Mouse (Mus musculus) right cerebral cortex, postnatal 36 days (tissue): Measurements from ENCODE around the gene Nr1h4.

ENCODE experiments used
- DNase-seq, 2 experiments: peaks; one replicate each; pipeline ENCODE4 v3.0.0; 2022; ENCODE audit warnings: low spot score in 2 of 2, mixed read lengths in 1 of 2

The Nr1h4 gene

DNA sequence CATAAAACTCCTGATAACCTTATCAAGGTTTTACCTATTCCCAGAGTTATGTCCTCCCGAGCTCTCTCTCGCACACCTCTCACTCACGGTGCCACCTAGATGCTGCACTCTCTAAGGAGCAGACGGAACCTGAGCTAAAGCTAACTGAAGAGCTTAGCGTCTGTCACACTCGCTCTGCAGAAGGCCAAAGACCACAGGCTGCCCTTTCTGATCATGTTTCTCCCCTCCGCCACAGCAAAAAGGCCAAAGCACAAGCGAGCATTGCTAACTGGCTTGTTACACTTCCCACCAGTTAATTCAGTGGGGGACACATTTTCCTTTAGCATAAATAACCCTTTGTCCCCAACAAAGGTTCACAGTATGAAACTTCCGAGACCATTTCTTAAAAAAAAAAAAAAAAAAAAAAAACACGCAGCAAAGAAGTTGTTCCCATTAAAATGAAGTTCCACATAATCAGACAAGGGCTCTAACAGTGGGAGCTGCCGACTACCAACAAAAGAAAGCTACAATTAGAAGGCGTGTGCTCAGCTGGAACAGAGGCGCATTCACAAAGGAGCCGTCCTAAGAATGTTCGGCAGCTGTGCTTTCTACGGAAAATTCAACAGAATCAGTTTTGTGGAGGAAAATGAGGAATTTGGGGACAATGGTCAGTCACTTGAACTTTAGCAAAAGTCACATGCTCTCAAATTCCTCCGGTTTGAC is 98.7 kb downstream of the Nr1h4 start:
- no peak for DNase-seq

DNA sequence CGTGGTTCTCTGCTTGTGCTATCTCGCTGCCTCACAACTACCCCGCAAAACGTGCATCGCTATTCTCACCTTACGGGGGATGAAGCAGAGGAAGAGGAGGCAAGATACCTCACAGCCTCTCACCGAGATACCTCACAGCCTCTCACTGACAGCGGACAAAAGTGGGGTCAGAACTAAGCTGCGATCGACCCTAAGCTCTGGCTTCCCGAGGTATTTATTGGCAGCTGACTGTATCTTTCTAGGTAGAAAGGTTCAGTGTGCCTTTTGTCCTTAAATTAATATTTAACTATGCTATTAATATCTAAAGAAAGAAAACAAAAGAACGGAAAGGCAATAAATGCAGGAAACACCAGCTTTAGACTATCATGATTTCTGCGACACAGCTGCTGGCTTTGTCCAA is 100.6 kb downstream of the Nr1h4 start:
- DNase-seq = no peak

DNA sequence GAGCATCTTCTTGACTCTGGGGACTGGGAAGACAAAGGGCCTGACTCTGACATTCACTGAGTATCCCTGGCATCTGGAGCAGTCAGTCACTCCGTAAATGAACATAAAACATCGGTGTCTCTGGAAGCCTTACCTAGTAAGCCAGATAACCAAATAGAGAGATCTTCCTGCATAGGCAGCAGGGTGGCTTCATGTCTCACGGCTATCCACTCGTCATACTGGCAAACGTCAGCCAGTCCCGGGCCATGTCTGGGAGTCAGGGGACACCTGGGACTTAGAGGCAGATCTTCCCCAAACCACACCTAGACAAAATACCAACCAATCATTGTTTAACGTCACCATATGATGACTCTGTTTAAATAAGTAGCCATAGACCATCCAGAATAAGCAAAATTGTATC is 102.6 kb downstream of the Nr1h4 start:
- DNase-seq = no peak

DNA sequence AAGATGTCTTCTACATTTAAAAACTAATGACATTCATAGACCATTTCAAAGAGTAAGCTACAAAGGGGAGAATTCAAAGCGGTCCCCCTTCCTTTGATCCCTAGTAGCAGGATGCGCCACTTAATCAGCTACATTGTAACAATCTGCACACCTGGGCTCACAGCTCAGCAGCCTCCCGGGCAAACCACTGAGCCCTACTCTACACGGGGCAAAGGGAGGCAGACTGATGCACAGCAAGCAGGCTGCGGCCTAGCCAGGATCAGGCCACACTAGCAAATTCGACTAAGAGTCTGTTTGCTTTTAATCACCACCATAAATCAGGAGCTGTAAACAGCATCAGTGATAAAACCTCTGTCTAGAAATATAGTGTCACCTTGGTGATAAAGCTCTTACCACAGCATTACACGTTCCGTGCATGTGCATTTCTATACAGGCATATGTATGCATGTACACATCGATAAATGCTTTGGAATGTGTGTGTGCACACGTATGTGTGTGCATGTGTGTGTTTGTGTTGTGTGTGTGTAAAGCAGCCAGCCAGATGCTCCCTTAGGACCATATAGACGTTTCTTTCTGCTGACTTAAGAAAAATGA is 108.5 kb downstream of the Nr1h4 start:
- no peak for DNase-seq

DNA sequence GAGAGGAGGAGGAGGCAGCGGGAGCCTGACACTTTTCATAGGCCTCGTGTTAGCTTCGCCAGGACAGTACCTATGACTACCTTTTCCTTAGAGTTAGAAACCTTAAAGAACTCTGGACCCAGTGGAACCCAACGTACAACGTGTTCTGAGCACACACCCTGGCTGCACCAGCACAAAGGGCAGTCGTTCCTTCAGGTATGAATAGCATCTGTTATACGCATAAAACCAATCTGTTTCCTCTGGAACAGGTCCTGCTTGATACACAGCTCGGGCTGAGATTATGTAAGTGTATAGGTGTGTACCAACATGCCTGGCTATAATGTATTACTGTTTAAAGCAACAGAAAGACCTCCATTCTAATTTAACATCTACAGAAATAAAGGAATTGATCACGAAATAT is 109.2 kb downstream of the Nr1h4 start:
- DNase-seq = no peak

DNA sequence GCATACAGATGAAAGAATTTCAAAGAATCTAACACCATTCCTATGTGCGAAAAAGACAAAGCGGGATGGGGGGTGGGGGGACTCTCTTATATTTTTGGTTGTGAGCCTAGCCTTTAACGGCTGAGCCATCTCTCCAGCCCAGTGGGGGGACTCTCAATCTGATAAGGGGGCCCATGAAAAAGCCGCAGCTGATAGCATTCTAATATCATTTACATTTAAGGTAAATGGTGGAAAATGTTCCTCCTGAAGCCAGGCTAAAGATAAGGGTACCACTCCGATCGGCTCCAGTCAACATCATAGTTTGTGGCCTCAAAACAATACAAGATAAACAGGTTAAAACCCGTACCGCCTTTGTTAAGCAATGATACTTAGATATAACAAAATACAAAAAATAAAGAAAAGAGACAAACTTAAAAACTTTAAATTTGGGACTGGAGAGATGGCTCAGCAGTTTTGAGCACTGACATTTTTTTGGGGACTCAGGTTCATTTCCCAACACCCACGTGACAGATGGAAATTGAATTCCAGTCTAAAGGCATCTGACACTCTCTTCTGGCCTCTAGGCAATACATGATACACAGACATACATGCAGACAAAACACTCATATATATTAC is 110.1 kb downstream of the Nr1h4 start:
- DNase-seq = no peak

DNA sequence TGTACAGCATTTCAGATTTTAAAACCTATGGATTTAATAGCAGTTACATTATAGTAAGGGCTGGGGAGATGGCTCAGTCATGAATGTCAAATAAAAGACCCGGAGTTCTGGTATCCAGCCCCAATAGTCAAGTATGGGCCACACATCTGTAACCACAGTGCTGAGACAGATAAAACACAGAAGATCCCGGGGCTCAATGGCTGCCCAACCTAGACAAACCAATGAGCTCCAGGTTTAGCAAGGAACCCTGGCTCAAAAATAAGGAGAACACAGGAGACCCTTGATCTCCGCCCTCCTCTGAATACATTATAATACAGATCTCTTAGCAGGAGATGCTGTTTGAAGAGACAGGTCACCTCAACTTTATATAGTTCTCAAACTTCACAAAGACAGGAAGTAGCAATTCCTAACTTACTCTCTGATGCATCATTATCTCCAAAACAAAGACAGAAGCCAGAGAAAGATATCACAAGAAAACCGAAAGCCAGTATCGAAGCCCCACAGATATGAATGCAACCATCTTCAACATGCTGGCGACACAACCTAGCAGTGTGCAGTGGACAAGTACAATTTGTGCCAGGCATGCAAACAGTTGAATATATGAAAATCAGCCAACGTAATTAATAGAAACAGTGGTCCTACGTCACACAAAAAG is 110.8 kb downstream of the Nr1h4 start:
- no peak for DNase-seq

DNA sequence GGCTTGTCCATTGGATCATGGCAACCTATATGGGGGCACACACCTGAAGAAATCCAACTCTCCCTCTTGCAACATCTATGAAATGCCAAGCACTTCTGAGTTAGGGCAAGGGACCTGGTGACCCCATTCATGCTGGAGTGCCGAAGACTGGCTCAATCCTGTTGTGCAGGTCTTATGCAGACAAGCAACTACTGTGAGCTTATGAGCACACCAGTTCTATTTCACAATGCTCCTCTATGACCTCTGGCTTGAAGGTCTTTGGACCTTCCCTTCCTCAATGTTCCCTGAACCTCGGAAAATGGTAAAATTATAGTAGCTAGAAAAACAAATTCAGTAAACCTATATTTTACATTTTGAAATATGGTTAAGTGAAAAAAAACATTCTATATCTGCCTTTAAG is 115.4 kb downstream of the Nr1h4 start:
- no peak for DNase-seq

DNA sequence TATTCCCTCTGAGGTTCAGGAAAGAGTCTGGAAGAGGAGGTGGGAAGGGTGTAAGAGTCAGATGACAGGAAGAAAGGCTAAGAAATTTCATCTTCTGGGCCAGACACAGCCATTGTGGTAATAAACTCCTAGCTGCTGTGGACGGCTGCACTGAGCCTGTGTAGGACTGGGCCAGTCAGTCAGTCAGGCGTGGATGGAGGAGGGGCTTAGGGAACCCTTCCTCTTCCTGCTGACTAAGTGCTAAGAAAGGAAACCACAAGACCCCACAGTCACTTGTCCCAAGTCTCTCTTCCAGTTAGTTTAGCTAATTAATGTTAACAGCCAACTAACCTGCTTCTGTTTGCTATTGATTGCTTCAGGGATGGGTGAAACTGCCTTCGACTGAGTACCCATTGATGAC is 117.9 kb downstream of the Nr1h4 start:
- no peak for DNase-seq

DNA sequence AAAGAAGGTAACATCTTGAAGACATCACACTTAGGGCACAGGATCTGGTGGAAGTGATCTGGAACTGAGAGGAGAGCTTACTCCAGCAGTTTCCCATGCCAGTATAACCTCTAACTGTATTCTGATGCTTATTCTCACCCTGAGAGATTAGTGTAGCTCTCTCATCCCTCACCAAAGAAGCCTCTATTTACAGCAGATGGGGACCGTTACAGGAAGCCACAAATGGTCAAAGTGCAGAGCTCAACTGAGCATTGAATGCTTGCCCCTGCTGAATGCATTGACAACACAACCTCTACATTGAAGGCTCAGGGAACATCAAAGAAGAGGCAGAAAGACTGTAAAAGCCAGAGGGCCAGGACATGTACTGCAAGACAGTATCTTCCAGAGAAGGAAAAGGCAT is 125.8 kb downstream of the Nr1h4 start:
- DNase-seq = no peak

DNA sequence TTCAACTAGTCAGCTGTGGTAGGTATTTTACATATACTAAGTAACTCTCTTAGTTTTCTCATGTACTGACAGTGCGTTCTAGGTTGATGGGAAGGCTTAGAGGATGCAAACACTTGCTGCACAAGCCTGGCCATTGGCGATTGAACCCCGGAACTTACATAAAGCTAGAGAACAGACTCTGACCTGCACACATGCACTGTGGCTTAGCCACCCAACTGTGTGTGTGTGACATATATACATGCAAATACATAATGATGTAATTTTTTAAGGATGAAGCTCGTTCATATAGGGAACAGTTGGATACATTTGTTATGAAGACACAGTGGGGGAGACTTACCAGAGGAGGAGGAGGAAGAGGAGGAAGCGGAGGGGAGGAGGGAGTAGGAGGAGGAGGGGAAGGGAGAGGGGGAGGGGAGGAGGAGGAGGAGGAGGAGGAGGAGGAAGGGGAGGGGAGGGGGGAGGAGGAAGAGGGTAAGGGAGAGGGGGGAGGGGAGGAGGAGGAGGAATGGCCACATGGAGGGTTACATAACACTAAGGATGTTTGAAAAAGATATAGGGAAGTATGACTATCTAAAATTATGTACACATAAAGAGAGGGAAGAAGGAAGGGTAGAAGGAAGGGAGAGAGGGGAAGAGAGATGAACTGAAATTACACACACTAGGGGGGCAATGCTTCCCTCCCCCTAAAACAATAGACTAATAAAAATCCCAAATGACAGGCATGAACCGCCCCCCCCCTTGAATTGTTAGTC is 126.5 kb downstream of the Nr1h4 start:
- DNase-seq = no peak

DNA sequence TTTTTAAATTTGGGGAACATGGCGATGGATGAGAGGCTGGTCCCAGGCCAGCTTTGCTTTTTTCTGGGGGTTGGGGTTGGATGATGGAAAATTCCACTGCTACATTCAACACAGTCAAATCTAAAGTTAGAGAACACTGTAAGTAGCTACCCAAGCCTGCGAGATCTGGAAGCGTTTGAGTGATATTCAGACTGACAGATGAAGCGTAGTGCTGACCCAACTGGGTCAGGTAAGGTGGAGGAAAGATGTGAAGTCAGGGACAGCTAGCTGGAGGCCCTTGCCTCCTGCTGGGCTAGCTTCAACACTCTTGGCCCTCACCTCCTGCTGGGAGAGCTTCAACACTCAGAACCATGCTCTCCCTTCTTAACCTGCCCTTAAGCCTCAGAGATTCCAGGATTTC is 128.4 kb downstream of the Nr1h4 start:
- no peak for DNase-seq
